Mouse (Mus musculus) neural tube, embryonic 11.5 days (tissue): ENCODE measurements around the gene Mms19. TPM values are rescaled to one million over a fixed set of nuclear protein-coding genes. Genes with fewer than 3 reads are reported as not detected.

Source experiments
- ATAC-seq: fragments of 200-750 bp; cut with Nextera tagmentation; 2 replicates; pipeline ENCODE4 v1.8.0; 2017; ENCODE audit warnings: moderate number of reproducible peaks, mild to moderate bottlenecking, moderate TSS enrichment, moderate library complexity; ENCODE audit not compliant: insufficient read depth, low FRiP score, low TSS enrichment
- DNase-seq: peaks from one replicate; pipeline ENCODE4 v3.0.0-alpha.2; 2015; ENCODE audit warnings: low spot score
- H3K27ac ChIP-seq: fragments of 300-500 bp; sonication (generic); 2 replicates; pipeline ENCODE4 v1.5.1; 2014; ENCODE audit warnings: low read depth, mild to moderate bottlenecking, low read length
- H3K27me3 ChIP-seq: fragments of 300-500 bp; sonication (generic); 2 replicates; pipeline ENCODE4 v1.6.1; 2014; ENCODE audit warnings: mild to moderate bottlenecking, low read length, mixed read lengths; ENCODE audit not compliant: control insufficient read depth, insufficient read depth
- H3K36me3 ChIP-seq: fragments of 300-500 bp; sonication (generic); 2 replicates; pipeline ENCODE4 v1.6.1; 2014; ENCODE audit warnings: mild to moderate bottlenecking, low read length, moderate library complexity, mixed read lengths; ENCODE audit not compliant: control insufficient read depth, insufficient read depth
- H3K4me1 ChIP-seq: fragments of 300-500 bp; sonication (generic); 2 replicates; pipeline ENCODE4 v1.6.1; 2014; ENCODE audit warnings: low read length, mixed read lengths; ENCODE audit not compliant: control insufficient read depth, insufficient read depth
- H3K4me2 ChIP-seq: fragments of 300-500 bp; sonication (generic); 2 replicates; pipeline ENCODE4 v1.6.1; 2014; ENCODE audit warnings: low read depth, mild to moderate bottlenecking, moderate library complexity
- H3K4me3 ChIP-seq: fragments of 300-500 bp; sonication (generic); 2 replicates; pipeline ENCODE4 v1.5.1; 2014; ENCODE audit warnings: low read depth, low read length
- H3K9ac ChIP-seq: fragments of 300-500 bp; sonication (generic); 2 replicates; pipeline ENCODE4 v1.6.1; 2014; ENCODE audit warnings: mild to moderate bottlenecking, low read length
- H3K9me3 ChIP-seq: fragments of 300-500 bp; sonication (generic); 2 replicates; pipeline ENCODE4 v1.6.1; 2016; ENCODE audit warnings: low read length; ENCODE audit not compliant: control insufficient read depth
- WGBS: fragments of 180-500 bp; shearing (Covaris S2); extraction: QIAGEN DNeasy Blood & Tissue Kit; methylation state at CpG from one replicate; pipeline ENCODE4 v1.1.7; 2014; 5-methylcytosine and 5-hydroxymethylcytosine counted together
- polyA plus RNA-seq: library from polyadenylated mRNA; unstranded; fragments of >200 nt; fragmentation: Nextera tagmentation; extraction: Ambion mirVana; gene quantifications from 2 replicates; pipeline ENCODE4 v1.2.1, GENCODE M21; 2014

Gene Mms19
- polyA plus RNA-seq, 1 experiment from 2014 or later: 35.1 TPM

GRCm38 (mm10) chr19:42015001-42015400 lies 34.0 kb upstream of the Mms19 start:
- H3K9ac ChIP-seq: no peak overlapping the region
- no peak overlapping the region for H3K4me2 ChIP-seq
- no peaks in the 10 kb centered on the region for H3K4me1 ChIP-seq
- WGBS: 82% methylated on average over 6 of the region's 6 CpGs
- H3K27ac ChIP-seq: no peak overlapping the region
- no peaks in the 10 kb centered on the region for H3K27me3 ChIP-seq
- no peaks in the 10 kb centered on the region for H3K9me3 ChIP-seq
- no peak for DNase-seq
- ATAC-seq: no peak
- H3K36me3 ChIP-seq: no peaks in the 10 kb centered on the region
- H3K4me3 ChIP-seq: no peak overlapping the region

- WGBS: 90% methylated on average over 3 of the region's 3 CpGs
- no peak for DNase-seq
- H3K27ac ChIP-seq: no peak overlapping the region
- H3K27me3 ChIP-seq: no peaks in the 10 kb centered on the region
- H3K4me3 ChIP-seq: no peak overlapping the region
- H3K4me2 ChIP-seq: no peak overlapping the region
- no peaks in the 10 kb centered on the region for H3K36me3 ChIP-seq
- H3K9me3 ChIP-seq: no peaks in the 10 kb centered on the region
- ATAC-seq: no peak
- H3K9ac ChIP-seq: no peak overlapping the region
- no peaks in the 10 kb centered on the region for H3K4me1 ChIP-seq
These were observed 33.4 kb upstream of the Mms19 start for GRCm38 (mm10) chr19:42014231-42014825.

GRCm38 (mm10) chr19:42011123-42011522 lies 30.2 kb upstream of the Mms19 start:
- DNase-seq: no peak

GRCm38 (mm10) chr19:42010436-42010835 lies 29.5 kb upstream of the Mms19 start:
- ATAC-seq (no peak), DNase-seq (no peak)
- H3K4me1 ChIP-seq: no peaks in the 10 kb centered on the region
- 67% methylated on average over 4 of the region's 4 CpGs for WGBS
- H3K9ac ChIP-seq: no peak overlapping the region
- H3K27ac ChIP-seq: no peak overlapping the region
- no peak overlapping the region for H3K4me3 ChIP-seq
- H3K9me3 ChIP-seq: no peaks in the 10 kb centered on the region
- no peaks in the 10 kb centered on the region for H3K36me3 ChIP-seq
- no peaks in the 10 kb centered on the region for H3K27me3 ChIP-seq
- H3K4me2 ChIP-seq: no peak overlapping the region

More at GRCm38 (mm10) chr19:42011123-42011522, 30.2 kb upstream of the Mms19 start:
- WGBS: 81% methylated on average over 7 of the region's 7 CpGs
- Histone ChIP-seq H3K4me2 (no peak overlapping the region), H3K9me3 (no peaks in the 10 kb centered on the region), H3K4me1 (no peaks in the 10 kb centered on the region), H3K27me3 (no peaks in the 10 kb centered on the region), H3K27ac (no peak overlapping the region), H3K36me3 (no peaks in the 10 kb centered on the region), H3K9ac (no peak overlapping the region), H3K4me3 (no peak overlapping the region)
- no peak for ATAC-seq

GRCm38 (mm10) chr19:42009067-42009466 lies 28.1 kb upstream of the Mms19 start:
- no peaks in the 10 kb centered on the region for H3K27me3 ChIP-seq
- H3K4me1 ChIP-seq: no peaks in the 10 kb centered on the region
- WGBS: 65% methylated on average over 7 of the region's 7 CpGs
- H3K27ac ChIP-seq: no peak overlapping the region
- ATAC-seq (no peak), DNase-seq (no peak)
- H3K9ac ChIP-seq: no peak overlapping the region
- H3K4me2 ChIP-seq: no peak overlapping the region
- H3K4me3 ChIP-seq: no peak overlapping the region
- no peaks in the 10 kb centered on the region for H3K9me3 ChIP-seq
- no peaks in the 10 kb centered on the region for H3K36me3 ChIP-seq

- Histone ChIP-seq H3K27ac (no peak overlapping the region), H3K4me1 (no peaks in the 10 kb centered on the region), H3K9ac (no peak overlapping the region), H3K9me3 (no peaks in the 10 kb centered on the region), H3K4me3 (no peak overlapping the region), H3K36me3 (no peaks in the 10 kb centered on the region), H3K27me3 (no peaks in the 10 kb centered on the region), H3K4me2 (no peak overlapping the region)
- no peak for DNase-seq
- WGBS: 60% methylated on average over 3 of the region's 3 CpGs
- ATAC-seq: no peak
These were observed 27.6 kb upstream of the Mms19 start for GRCm38 (mm10) chr19:42008586-42008985.

GRCm38 (mm10) chr19:42006568-42006967 lies 25.6 kb upstream of the Mms19 start:
- H3K9me3 ChIP-seq: no peaks in the 10 kb centered on the region
- H3K9ac ChIP-seq: no peak overlapping the region
- H3K4me3 ChIP-seq: no peak overlapping the region
- no peaks in the 10 kb centered on the region for H3K4me1 ChIP-seq
- DNase-seq: no peak
- H3K27me3 ChIP-seq: no peaks in the 10 kb centered on the region
- ATAC-seq: no peak
- WGBS: 69% methylated on average over 8 of the region's 8 CpGs
- no peaks in the 10 kb centered on the region for H3K36me3 ChIP-seq
- no peak overlapping the region for H3K4me2 ChIP-seq
- no peak overlapping the region for H3K27ac ChIP-seq

GRCm38 (mm10) chr19:42005616-42006015 lies 24.7 kb upstream of the Mms19 start:
- 79% methylated on average over 3 of the region's 3 CpGs for WGBS
- Histone ChIP-seq H3K4me2 (no peak overlapping the region), H3K4me1 (no peaks in the 10 kb centered on the region), H3K4me3 (no peak overlapping the region), H3K36me3 (no peaks in the 10 kb centered on the region), H3K9ac (no peak overlapping the region), H3K27me3 (no peaks in the 10 kb centered on the region), H3K9me3 (no peaks in the 10 kb centered on the region), H3K27ac (no peak overlapping the region)
- DNase-seq (no peak), ATAC-seq (no peak)

- Histone ChIP-seq H3K4me3 (no peak overlapping the region), H3K4me1 (no peaks in the 10 kb centered on the region), H3K4me2 (no peak overlapping the region), H3K27ac (no peak overlapping the region), H3K27me3 (no peaks in the 10 kb centered on the region), H3K9ac (no peak overlapping the region), H3K36me3 (no peaks in the 10 kb centered on the region), H3K9me3 (no peaks in the 10 kb centered on the region)
- DNase-seq (no peak), ATAC-seq (no peak)
- 84% methylated on average over 6 of the region's 6 CpGs for WGBS
These were observed 23.3 kb upstream of the Mms19 start for GRCm38 (mm10) chr19:42004258-42004657.
